Mouse (Mus musculus) stomach, embryonic 16.5 days (tissue): Measurements from ENCODE around the gene Tspan10. TPM values are rescaled to one million over a fixed set of nuclear protein-coding genes. Genes with fewer than 3 reads are reported as not detected.
A peak's percentile ranks its signal among the peaks of the same experiment; 100 is the strongest.

Experiments used
- ATAC-seq: fragments of 200-750 bp; cut with Nextera tagmentation; 2 replicates; pipeline ENCODE4 v1.8.0; 2017; ENCODE audit warnings: moderate number of reproducible peaks, moderate TSS enrichment; ENCODE audit not compliant: insufficient read depth, low FRiP score
- H3K27ac ChIP-seq: fragments of 300-500 bp; sonication (generic); 2 replicates; pipeline ENCODE4 v1.5.1; 2014; ENCODE audit warnings: low read length
- H3K27me3 ChIP-seq: fragments of 300-500 bp; sonication (generic); 2 replicates; pipeline ENCODE4 v1.6.1; 2014; ENCODE audit warnings: low read length, control low read depth, mixed read lengths; ENCODE audit not compliant: control insufficient read depth, insufficient read depth
- H3K36me3 ChIP-seq: fragments of 300-500 bp; sonication (generic); 2 replicates; pipeline ENCODE4 v1.6.1; 2014; ENCODE audit warnings: low read length; ENCODE audit not compliant: control insufficient read depth, insufficient read depth
- H3K4me1 ChIP-seq: fragments of 300-500 bp; sonication (generic); 2 replicates; pipeline ENCODE4 v1.6.1; 2014; ENCODE audit warnings: low read length, control low read depth, mixed read lengths; ENCODE audit not compliant: control insufficient read depth, insufficient read depth
- H3K4me2 ChIP-seq: fragments of 300-500 bp; sonication (generic); 2 replicates; pipeline ENCODE4 v1.6.1; 2014; ENCODE audit warnings: low read depth, low read length, mixed read lengths
- H3K4me3 ChIP-seq: fragments of 300-500 bp; sonication (generic); replicated peaks from 2 replicates; pipeline ENCODE4 v1.5.1; 2014; ENCODE audit warnings: mild to moderate bottlenecking, low read length
- H3K9ac ChIP-seq: fragments of 300-500 bp; sonication (generic); 2 replicates; pipeline ENCODE4 v1.6.1; 2014; ENCODE audit warnings: low read length
- H3K9me3 ChIP-seq: fragments of 300-500 bp; sonication (generic); replicated peaks from 2 replicates; pipeline ENCODE4 v1.6.1; 2016; ENCODE audit warnings: low read length, control low read depth; ENCODE audit not compliant: control insufficient read depth
- WGBS: fragments of 180-500 bp; shearing (Covaris S2); extraction: QIAGEN DNeasy Blood & Tissue Kit; methylation state at CpG from one replicate; pipeline ENCODE4 v1.1.7; 2014; 5-methylcytosine and 5-hydroxymethylcytosine counted together
- polyA plus RNA-seq: library from polyadenylated mRNA; unstranded; fragments of >200 nt; fragmentation: Nextera tagmentation; extraction: Ambion mirVana; gene quantifications from 2 replicates; pipeline ENCODE4 v1.2.1, GENCODE M21; 2015

Gene Tspan10
- polyA plus RNA-seq, 1 experiment from 2014 or later: not detected

DNA sequence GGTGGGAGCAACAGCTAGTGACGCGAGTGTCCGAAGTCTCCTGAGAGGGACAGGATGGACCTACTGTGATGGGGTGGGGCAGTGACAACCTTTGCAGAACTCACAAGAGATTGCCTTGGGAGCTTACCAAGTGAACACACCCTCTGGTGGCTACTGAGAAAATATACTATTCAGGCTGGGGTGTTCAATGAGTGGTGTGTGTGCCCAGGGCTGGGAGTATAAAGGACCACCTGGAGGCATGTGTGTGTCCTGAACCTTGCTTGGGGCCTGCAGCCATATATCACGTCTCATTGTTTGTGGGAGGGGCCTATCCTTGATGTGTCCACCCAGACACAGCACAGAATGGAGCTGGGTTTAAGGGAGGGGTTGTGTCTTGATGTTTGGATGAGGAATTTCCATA is 46.1 kb downstream of the Tspan10 start:
- no peak overlapping the region for H3K27ac ChIP-seq
- peaks cover 10% of the 10 kb centered on the region; the same call in 1 of the 2 replicates for H3K36me3 ChIP-seq
- H3K4me1 ChIP-seq: peaks cover 37% of the 10 kb centered on the region
- no peaks in the 10 kb centered on the region for H3K27me3 ChIP-seq
- H3K9ac ChIP-seq: 0 out of 2 replicates have a peak overlapping the region, but pooled peaks have one; percentile 2
- ATAC-seq: no peak
- 69% methylated on average over 4 of the region's 4 CpGs for WGBS
- H3K9me3 ChIP-seq: no peaks in the 10 kb centered on the region
- no peak overlapping the region for H3K4me3 ChIP-seq
- H3K4me2 ChIP-seq: no peak overlapping the region

DNA sequence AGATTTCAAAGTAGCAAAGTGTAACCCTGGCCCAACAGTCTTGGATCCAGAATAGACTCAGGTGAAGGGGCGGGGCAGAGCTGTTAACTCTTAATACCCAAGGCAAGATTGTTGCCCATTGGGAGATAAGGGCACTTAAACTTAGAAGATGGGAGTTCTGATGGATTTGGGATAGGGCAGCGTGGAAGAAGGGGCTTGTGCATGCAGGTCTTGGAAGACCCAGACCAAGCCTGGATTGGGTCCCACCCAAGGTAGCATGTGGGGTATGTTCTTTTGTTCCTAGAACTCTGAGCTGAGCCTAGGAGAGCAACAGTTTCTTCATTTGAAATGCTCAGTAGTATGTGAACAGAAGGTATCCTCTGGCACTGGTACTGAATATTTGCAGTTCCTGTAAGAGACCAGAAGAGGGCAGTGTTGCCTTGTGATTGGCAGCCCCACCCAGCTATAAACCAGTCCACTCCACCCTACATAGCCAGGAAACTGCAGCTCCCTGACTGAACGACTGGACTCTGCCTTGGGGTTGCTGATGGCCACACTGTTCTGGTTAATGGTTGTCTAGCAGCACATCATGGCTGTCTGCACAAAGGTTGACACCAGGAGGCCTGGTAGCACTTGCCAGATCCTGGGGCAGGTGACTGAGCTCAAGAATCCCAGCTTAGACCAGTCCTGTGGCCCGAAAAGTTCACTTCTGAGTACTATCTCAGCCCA is 46.8 kb downstream of the Tspan10 start:
- Histone ChIP-seq H3K36me3 (peaks cover 10% of the 10 kb centered on the region; the same call in 1 of the 2 replicates), H3K27me3 (no peaks in the 10 kb centered on the region), H3K4me2 (no peak overlapping the region), H3K9me3 (no peaks in the 10 kb centered on the region), H3K9ac (0 out of 2 replicates have a peak overlapping the region, but pooled peaks have one; percentile 2), H3K4me3 (no peak overlapping the region), H3K27ac (peak overlapping the region; percentile 54), H3K4me1 (peaks cover 36% of the 10 kb centered on the region)
- peak; percentile 35; the same call in 1 of the 2 replicates for ATAC-seq
- WGBS: 52% methylated on average over 4 of the region's 4 CpGs

DNA sequence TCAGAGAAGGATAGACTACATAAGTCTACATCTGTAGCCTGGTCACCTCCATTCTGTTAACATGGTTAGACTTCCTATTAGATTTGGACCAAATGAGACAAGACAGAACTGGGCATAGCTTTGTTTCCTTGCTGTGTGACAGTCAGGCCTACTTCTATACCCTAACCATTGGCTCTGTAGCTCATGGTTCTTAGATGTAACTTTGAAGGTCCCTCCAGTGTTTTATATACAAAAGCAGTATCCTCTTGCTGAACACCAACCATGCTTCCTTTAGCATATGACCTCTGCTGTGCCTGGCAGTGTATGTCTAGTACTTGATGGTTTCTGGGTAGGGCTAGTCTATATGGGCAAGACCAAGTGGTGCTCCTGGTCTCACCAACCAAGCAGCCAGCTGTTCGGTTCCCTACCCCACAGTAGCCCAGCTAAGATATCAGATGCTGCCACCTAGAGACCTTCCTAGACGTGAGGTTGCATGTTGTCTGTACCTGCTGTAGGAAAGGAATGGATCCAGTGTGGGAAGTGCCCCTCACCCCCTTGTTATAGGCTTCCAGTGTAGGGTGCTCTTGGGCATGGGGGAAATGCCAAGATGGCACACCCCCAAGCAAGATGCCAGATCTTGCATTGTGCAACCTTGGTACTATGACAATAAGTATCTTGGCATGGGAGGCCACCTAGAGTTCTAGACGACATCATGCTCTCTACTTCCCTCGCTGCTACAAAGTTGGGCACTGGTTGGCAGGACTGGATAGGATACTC is 48.0 kb downstream of the Tspan10 start:
- Histone ChIP-seq H3K27ac (peak overlapping the region; percentile 89), H3K9me3 (no peaks in the 10 kb centered on the region), H3K4me1 (peaks cover 32% of the 10 kb centered on the region), H3K4me2 (peak overlapping the region; percentile 89), H3K9ac (peak overlapping the region; percentile 88; the same call in 1 of the 2 replicates), H3K27me3 (no peaks in the 10 kb centered on the region), H3K4me3 (peak overlapping the region; percentile 96; the same call in 1 of the 2 replicates), H3K36me3 (peaks cover 18% of the 10 kb centered on the region)
- no peak for ATAC-seq
- 31% methylated on average over 4 of the region's 4 CpGs for WGBS

DNA sequence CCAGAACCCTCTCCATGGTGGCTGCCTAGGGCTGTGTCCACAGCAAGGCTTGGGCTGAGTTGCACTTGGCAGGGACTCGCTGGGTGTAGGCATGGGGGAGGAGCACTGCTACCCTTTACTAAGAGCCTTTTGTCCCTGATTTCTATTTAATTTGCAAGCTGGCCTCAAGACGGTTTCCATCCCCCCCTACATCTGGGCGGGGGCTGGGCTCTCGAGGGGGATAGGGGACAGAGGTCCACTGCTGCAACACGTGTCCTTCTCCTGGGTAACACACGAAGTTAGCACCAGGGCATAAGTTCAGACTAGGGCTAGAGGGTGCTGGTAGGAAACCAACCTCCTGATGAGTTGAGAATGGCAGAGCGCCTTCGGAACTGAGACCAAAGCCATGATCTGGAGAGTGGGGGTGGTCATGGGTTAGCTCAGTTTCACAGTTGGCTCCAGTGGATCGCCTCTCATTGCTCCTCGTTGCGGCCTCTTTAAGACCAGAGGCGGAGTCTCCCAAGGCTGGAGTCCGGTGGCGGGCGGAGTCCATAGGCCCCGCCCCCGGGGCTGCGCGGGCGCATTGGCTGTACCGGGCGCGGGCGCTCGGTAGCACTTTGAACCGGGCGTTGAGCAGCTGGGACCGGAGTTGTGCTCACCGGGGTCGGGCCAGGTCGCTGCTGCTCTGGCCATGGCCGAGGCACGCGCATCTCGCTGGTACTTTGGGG is 49.0 kb downstream of the Tspan10 start, which contains the start of gene Slc25a10:
Gene Slc25a10, plus strand, starts transcription at position 524 of the 707 bp plus-strand sequence.
- Histone ChIP-seq H3K4me3 (peak within 1 kb of the TSS; percentile 96), H3K4me2 (peak within 1 kb of the TSS; percentile 89), H3K36me3 (peaks cover 19% of the 10 kb centered on the region), H3K9ac (peak within 1 kb of the TSS; percentile 88), H3K9me3 (no peaks in the 10 kb centered on the region), H3K4me1 (peaks cover 27% of the 10 kb centered on the region), H3K27ac (peak within 1 kb of the TSS; percentile 89), H3K27me3 (no peaks in the 10 kb centered on the region)
- ATAC-seq: peak; percentile 91
- under 1% methylated on average over 35 of the region's 35 CpGs for WGBS

DNA sequence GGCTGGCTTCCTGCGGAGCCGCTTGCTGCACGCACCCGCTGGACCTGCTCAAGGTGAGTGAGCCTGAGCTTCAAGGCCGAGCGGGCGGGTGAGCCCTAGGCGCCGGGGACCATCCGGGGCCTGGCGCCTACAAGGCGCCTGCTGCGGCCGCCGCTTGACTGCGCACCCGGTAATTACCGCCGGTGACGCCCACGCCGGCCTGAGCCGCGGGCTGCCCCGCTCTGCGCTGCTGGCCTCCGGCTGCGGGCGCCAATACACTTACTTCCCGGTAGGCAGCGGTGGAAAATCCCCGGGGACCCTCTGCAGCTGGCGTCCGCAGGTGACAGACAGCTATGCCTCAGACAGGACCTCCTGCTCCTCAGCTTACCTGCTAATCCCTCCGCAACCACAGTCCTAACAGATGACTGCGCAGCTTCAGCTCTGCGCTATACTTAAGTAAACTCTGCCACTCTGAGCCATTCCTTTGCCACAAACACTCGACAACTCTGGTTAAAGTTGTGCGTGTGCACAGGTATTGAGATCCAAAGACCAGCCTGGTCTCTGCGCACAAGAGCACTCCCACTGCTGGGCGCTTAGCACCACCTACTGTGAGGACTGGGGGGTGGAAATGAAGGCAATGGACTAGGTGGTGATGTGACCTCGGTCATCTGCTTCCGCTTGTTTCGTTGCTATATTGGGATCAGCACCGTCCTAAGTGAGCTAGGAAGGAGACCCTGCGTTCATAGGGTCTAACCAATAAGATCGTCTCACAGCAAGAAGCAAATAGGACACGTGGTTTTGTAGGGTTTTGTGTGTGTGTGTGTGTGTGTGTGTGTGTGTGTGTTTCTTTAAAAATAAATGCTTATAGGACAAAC is 49.8 kb downstream of the Tspan10 start:
- peak overlapping the region; percentile 89 for H3K4me2 ChIP-seq
- peak overlapping the region; percentile 89 for H3K27ac ChIP-seq
- peaks cover 27% of the 10 kb centered on the region for H3K4me1 ChIP-seq
- no peaks in the 10 kb centered on the region for H3K27me3 ChIP-seq
- peaks cover 18% of the 10 kb centered on the region for H3K36me3 ChIP-seq
- under 1% methylated on average over 48 of the region's 48 CpGs for WGBS
- peak overlapping the region; percentile 88 for H3K9ac ChIP-seq
- H3K4me3 ChIP-seq: peak overlapping the region; percentile 96
- H3K9me3 ChIP-seq: no peaks in the 10 kb centered on the region
- ATAC-seq: peak; percentile 8; the same call in 1 of the 2 replicates

DNA sequence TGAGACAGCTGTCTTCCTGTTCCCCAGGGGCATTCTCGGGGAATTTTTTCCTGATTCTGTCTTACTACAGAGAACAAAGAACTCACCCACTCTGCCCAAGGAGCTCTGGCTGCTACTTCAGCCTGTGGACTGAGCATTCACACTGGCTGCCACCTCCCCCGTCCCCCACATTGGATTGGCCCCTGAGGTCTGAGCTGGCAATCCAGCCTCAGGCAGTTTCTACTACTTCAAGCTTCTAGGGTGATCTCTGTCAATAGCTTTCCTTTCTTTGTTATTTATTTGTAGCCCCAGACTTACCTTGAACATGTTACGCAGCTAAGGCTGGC is 50.4 kb downstream of the Tspan10 start:
- no peaks in the 10 kb centered on the region for H3K9me3 ChIP-seq
- no peak for ATAC-seq
- H3K4me2 ChIP-seq: peak overlapping the region; percentile 89
- peak overlapping the region; percentile 96 for H3K4me3 ChIP-seq
- peak overlapping the region; percentile 88 for H3K9ac ChIP-seq
- 21% methylated on average over 3 of the region's 3 CpGs for WGBS
- H3K36me3 ChIP-seq: peaks cover 12% of the 10 kb centered on the region
- peaks cover 27% of the 10 kb centered on the region for H3K4me1 ChIP-seq
- H3K27ac ChIP-seq: peak overlapping the region; percentile 89
- no peaks in the 10 kb centered on the region for H3K27me3 ChIP-seq

DNA sequence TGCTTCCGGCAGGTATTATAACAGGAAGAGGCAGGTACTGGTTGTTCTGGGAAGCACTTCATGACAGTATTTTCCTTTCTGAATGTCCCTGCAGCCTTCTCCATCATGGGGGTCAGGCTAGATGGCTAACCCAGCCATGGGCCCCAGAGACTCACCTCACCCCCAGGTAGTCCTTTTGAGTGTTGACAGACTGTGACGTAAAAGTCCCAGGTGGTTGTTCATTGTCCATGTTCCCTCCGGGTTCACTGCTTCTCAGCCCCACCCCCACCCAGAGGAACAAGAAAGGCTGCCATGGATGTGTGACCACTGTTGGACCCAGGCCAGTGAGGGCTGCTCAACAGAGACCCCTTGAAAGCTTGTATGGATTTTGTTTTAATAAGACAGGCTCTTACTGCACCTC is 50.9 kb downstream of the Tspan10 start:
- Histone ChIP-seq H3K9ac (peak overlapping the region; percentile 88), H3K4me1 (peaks cover 27% of the 10 kb centered on the region), H3K9me3 (no peaks in the 10 kb centered on the region), H3K27ac (peak overlapping the region; percentile 89), H3K4me2 (peak overlapping the region; percentile 89), H3K4me3 (peak overlapping the region; percentile 96), H3K36me3 (peaks cover 12% of the 10 kb centered on the region), H3K27me3 (no peaks in the 10 kb centered on the region)
- ATAC-seq: no peak
- 47% methylated on average over 3 of the region's 3 CpGs for WGBS

DNA sequence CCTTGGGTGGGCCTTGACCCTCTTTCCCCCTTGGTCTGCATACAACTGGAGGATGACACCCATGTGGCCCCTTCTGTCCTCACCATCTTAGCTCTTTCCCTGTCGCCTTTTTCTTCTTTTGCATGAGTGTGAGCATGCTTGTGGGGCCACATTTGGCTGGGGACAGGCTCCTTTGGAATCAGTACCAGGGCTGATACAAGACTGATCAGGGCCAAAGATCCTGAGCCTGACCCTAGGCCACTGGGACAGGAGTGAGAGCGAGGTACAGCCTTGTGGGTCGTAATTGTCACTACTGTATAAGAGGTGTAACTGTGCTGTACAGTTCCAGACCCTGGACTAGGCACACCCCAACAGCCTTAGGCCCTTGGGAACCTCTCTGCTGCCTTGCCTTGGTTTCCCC is 51.5 kb downstream of the Tspan10 start:
- Histone ChIP-seq H3K4me1 (peaks cover 27% of the 10 kb centered on the region), H3K4me3 (no peak overlapping the region), H3K27me3 (no peaks in the 10 kb centered on the region), H3K36me3 (peaks cover 9% of the 10 kb centered on the region), H3K4me2 (no peak overlapping the region), H3K27ac (no peak overlapping the region), H3K9ac (no peak overlapping the region), H3K9me3 (no peaks in the 10 kb centered on the region)
- WGBS: 82% methylated on average over 3 of the region's 3 CpGs
- ATAC-seq: no peak
